Mouse (Mus musculus): Measurements from ENCODE around the gene L3mbtl4. TPM values are rescaled to one million over a fixed set of nuclear protein-coding genes. Genes with fewer than 3 reads are reported as not detected.

Gene L3mbtl4
- polyA plus RNA-seq (2015; fragmentation: Nextera tagmentation; extraction: Ambion mirVana) = 0.06 and 0.41 TPM in 2 replicates

DNA sequence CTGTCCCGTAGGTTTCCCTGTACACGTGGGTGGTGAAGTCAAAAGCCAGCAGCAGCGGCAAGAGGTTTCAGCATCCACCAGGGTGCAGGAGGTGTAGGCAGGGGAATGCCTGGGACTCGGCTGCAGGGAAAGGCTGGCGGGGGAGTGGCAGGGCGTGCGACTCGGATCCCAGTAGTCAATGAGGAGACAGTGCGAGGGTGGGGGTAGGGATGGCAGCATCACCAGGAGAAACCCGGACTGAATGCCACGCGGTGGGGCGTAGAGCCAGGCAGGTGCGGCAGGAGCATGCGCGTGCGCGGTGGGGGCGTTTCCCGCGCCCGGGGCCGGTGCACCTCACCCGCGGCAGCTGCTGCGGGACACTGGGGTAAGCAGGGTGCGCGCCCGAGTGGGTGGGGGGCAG lies at the start of gene L3mbtl4:
Gene L3mbtl4 (plus strand): TSS at position 271 of the 400 bp plus-strand sequence.
- H3K9ac ChIP-seq = 0 out of 2 replicates have a peak within 1 kb of the TSS, but pooled peaks have one; percentile 9

GRCm38 (mm10) chr17:68230484-68230883 lies 43.1 kb upstream of the L3mbtl4 start:
- no peaks in the 10 kb centered on the region for H3K4me1 ChIP-seq
- no peak overlapping the region for H3K9ac ChIP-seq
- H3K27me3 ChIP-seq (replicated peaks) = no peaks in the 10 kb centered on the region
- H3K27ac ChIP-seq = no peak overlapping the region
- H3K36me3 ChIP-seq = no peaks in the 10 kb centered on the region
- no peaks in the 10 kb centered on the region for H3K9me3 ChIP-seq
- ATAC-seq (ENCODE audit: insufficient read depth, low FRiP score, low read depth) = no peak
- 60% methylated on average over 4 of the region's 4 CpGs for WGBS
- no peak overlapping the region for H3K4me3 ChIP-seq (replicated peaks)
- no peak overlapping the region for H3K4me2 ChIP-seq

More for the DNA sequence above, at the start of gene L3mbtl4:
- WGBS = 1% methylated on average over 28 of the region's 29 CpGs
- Histone ChIP-seq H3K4me1 (0 out of 2 replicates have a peak, but pooled peaks cover 7% of the 10 kb centered on the region), H3K4me3 (replicated peaks) (peak within 1 kb of the TSS; percentile 36), H3K4me2 (peak within 1 kb of the TSS; percentile 89), H3K27me3 (replicated peaks) (peaks cover 19% of the 10 kb centered on the region), H3K9me3 (no peaks in the 10 kb centered on the region), H3K36me3 (no peaks in the 10 kb centered on the region), H3K27ac (no peak within 1 kb of the TSS)
- ATAC-seq (ENCODE audit: insufficient read depth, low FRiP score, low read depth) = peak; percentile 60; the same call in 1 of the 2 replicates

DNA sequence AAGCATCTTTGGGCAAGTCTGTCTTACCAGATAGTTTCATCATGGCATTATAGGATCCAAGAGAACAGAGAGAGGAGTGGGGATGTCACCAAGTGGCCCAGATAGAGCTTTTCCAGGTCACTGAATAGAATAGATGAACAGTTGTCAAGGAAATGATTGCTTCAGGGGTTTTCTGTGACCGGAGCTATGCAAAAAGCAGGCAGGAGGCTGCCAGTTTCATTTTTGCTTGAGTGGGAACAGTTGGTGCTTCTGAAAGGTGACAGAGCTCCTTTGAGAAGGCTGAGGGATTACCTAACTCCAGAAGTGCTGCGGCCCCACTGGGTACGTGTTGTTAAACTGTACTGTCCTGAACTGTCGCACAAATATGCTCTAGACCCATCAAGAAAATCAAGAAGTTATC lies 38.2 kb upstream of the L3mbtl4 start:
- no peak overlapping the region for H3K4me3 ChIP-seq (replicated peaks)
- H3K9me3 ChIP-seq = no peaks in the 10 kb centered on the region
- no peak overlapping the region for H3K4me2 ChIP-seq
- ATAC-seq (ENCODE audit: insufficient read depth, low FRiP score, low read depth) = no peak
- H3K27me3 ChIP-seq (replicated peaks) = no peaks in the 10 kb centered on the region
- H3K4me1 ChIP-seq = no peaks in the 10 kb centered on the region
- H3K36me3 ChIP-seq = no peaks in the 10 kb centered on the region
- H3K27ac ChIP-seq = no peak overlapping the region
- no peak overlapping the region for H3K9ac ChIP-seq
- 85% methylated on average over 4 of the region's 4 CpGs for WGBS

GRCm38 (mm10) chr17:68236992-68237391 lies 36.6 kb upstream of the L3mbtl4 start:
- Histone ChIP-seq H3K27ac (no peak overlapping the region), H3K4me3 (replicated peaks) (no peak overlapping the region), H3K27me3 (replicated peaks) (no peaks in the 10 kb centered on the region), H3K4me1 (no peaks in the 10 kb centered on the region), H3K4me2 (no peak overlapping the region), H3K9ac (no peak overlapping the region), H3K36me3 (no peaks in the 10 kb centered on the region), H3K9me3 (no peaks in the 10 kb centered on the region)
- ATAC-seq (ENCODE audit: insufficient read depth, low FRiP score, low read depth) = no peak
- WGBS = 78% methylated on average over 12 of the region's 12 CpGs

- H3K4me2 ChIP-seq = no peak overlapping the region
- no peaks in the 10 kb centered on the region for H3K9me3 ChIP-seq
- no peak overlapping the region for H3K27ac ChIP-seq
- no peak for ATAC-seq (ENCODE audit: insufficient read depth, low FRiP score, low read depth)
- H3K4me1 ChIP-seq = no peaks in the 10 kb centered on the region
- no peak overlapping the region for H3K9ac ChIP-seq
- 74% methylated on average over 2 of the region's 2 CpGs for WGBS
- H3K27me3 ChIP-seq (replicated peaks) = no peaks in the 10 kb centered on the region
- H3K36me3 ChIP-seq = no peaks in the 10 kb centered on the region
- H3K4me3 ChIP-seq (replicated peaks) = no peak overlapping the region
These were observed 33.4 kb upstream of the L3mbtl4 start for GRCm38 (mm10) chr17:68240171-68240570.

DNA sequence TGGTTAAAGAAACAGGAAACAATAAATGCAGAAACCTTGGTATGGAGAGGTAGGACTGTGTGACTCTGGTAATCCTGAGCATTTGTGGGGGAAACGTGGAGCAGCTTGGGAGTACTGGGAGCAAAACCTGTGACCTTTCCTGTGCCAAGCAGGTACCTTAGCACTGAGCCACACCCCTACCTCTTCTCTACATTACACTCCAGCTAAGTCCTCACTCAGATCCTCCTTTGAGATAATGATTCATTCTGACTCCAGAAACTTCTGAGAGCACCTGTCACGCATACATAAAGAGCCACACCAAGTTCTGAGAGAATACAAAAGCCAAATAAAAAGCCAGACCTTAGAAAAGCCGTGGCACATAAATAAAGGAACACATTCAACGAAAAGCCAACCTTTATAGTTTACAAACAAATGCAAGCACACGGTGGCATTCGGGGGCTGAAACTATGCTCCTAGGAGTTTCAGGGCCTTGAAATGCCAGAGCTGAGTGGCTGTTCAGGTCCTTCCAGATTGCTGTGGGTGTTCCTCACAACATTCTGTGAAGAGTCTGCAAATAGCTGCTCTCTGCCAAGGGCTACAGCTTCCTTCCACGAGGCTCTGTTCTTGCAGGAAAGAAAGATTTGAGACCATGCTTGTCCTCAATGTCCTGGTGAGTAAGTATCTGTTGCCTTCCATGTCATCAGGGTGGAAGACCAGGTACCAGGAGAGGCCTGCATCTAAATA lies 8.6 kb upstream of the L3mbtl4 start:
- Histone ChIP-seq H3K36me3 (no peaks in the 10 kb centered on the region), H3K4me1 (no peaks in the 10 kb centered on the region), H3K4me2 (no peak overlapping the region), H3K9ac (no peak overlapping the region), H3K9me3 (no peaks in the 10 kb centered on the region), H3K27ac (no peak overlapping the region), H3K4me3 (replicated peaks) (no peak overlapping the region), H3K27me3 (replicated peaks) (no peaks in the 10 kb centered on the region)
- ATAC-seq (ENCODE audit: insufficient read depth, low FRiP score, low read depth) = no peak
- 73% methylated on average over 7 of the region's 7 CpGs for WGBS

DNA sequence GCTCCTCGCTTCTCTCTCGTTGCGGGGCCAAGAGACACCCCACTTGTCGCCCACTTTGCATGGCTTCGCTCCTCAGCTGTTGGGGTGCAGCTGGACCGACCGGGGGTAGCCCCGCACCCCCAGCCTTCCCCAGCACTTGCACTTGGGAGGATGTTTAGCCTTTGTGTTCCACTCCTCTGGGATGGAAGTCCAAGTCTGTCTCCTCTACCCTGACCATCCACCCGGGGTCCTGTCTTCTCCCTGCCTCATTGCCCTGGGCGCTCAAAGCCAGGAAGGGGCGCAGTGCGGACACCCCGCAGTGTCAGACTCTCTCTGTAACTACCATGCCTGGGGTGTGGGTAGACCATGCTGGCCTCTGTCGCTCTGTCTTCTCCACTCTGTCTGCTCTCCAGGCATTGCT lies 357 bp downstream of the L3mbtl4 start:
- ATAC-seq (ENCODE audit: insufficient read depth, low FRiP score, low read depth) = 0 out of 2 replicates have a peak, but pooled peaks have one; percentile 22
- Histone ChIP-seq H3K9me3 (no peaks in the 10 kb centered on the region), H3K9ac (0 out of 2 replicates have a peak overlapping the region, but pooled peaks have one; percentile 9), H3K27me3 (replicated peaks) (peaks cover 19% of the 10 kb centered on the region), H3K36me3 (no peaks in the 10 kb centered on the region), H3K4me3 (replicated peaks) (peak overlapping the region; percentile 36), H3K4me1 (0 out of 2 replicates have a peak, but pooled peaks cover 7% of the 10 kb centered on the region), H3K27ac (no peak overlapping the region), H3K4me2 (peak overlapping the region; percentile 89)
- WGBS = 13% methylated on average over 14 of the region's 14 CpGs

- Histone ChIP-seq H3K4me3 (replicated peaks) (no peak overlapping the region), H3K9ac (no peak overlapping the region), H3K27me3 (replicated peaks) (peaks cover 19% of the 10 kb centered on the region), H3K36me3 (no peaks in the 10 kb centered on the region), H3K9me3 (no peaks in the 10 kb centered on the region), H3K4me1 (0 out of 2 replicates have a peak, but pooled peaks cover 7% of the 10 kb centered on the region), H3K27ac (no peak overlapping the region), H3K4me2 (no peak overlapping the region)
- 55% methylated on average over 2 of the region's 2 CpGs for WGBS
- ATAC-seq (ENCODE audit: insufficient read depth, low FRiP score, low read depth) = no peak
These were observed 1.5 kb downstream of the L3mbtl4 start for GRCm38 (mm10) chr17:68275138-68275537.

GRCm38 (mm10) chr17:68280915-68281314 lies 7.3 kb downstream of the L3mbtl4 start:
- Histone ChIP-seq H3K27me3 (replicated peaks) (no peaks in the 10 kb centered on the region), H3K9me3 (no peaks in the 10 kb centered on the region), H3K4me1 (no peaks in the 10 kb centered on the region), H3K36me3 (no peaks in the 10 kb centered on the region), H3K4me2 (no peak overlapping the region), H3K27ac (no peak overlapping the region), H3K4me3 (replicated peaks) (no peak overlapping the region), H3K9ac (no peak overlapping the region)
- ATAC-seq (ENCODE audit: insufficient read depth, low FRiP score, low read depth) = no peak
- 81% methylated on average over 2 of the region's 2 CpGs for WGBS

GRCm38 (mm10) chr17:68285119-68285782 lies 11.7 kb downstream of the L3mbtl4 start:
- Histone ChIP-seq H3K9me3 (no peaks in the 10 kb centered on the region), H3K27me3 (replicated peaks) (no peaks in the 10 kb centered on the region), H3K4me1 (no peaks in the 10 kb centered on the region), H3K27ac (no peak overlapping the region), H3K9ac (no peak overlapping the region), H3K4me3 (replicated peaks) (no peak overlapping the region), H3K36me3 (no peaks in the 10 kb centered on the region), H3K4me2 (no peak overlapping the region)
- no peak for ATAC-seq (ENCODE audit: insufficient read depth, low FRiP score, low read depth)
- 53% methylated on average over 8 of the region's 8 CpGs for WGBS

GRCm38 (mm10) chr17:68288094-68288493 lies 14.5 kb downstream of the L3mbtl4 start:
- Histone ChIP-seq H3K27ac (no peak overlapping the region), H3K9ac (no peak overlapping the region), H3K4me3 (replicated peaks) (no peak overlapping the region), H3K9me3 (no peaks in the 10 kb centered on the region), H3K4me2 (no peak overlapping the region), H3K4me1 (no peaks in the 10 kb centered on the region), H3K36me3 (no peaks in the 10 kb centered on the region), H3K27me3 (replicated peaks) (no peaks in the 10 kb centered on the region)
- ATAC-seq (ENCODE audit: insufficient read depth, low FRiP score, low read depth) = no peak; the same call in 1 of the 2 replicates
- 76% methylated on average over 4 of the region's 4 CpGs for WGBS

GRCm38 (mm10) chr17:68288699-68289098 lies 15.1 kb downstream of the L3mbtl4 start:
- no peak overlapping the region for H3K27ac ChIP-seq
- 67% methylated on average over 8 of the region's 8 CpGs for WGBS
- peak; percentile 35; the same call in 1 of the 2 replicates for ATAC-seq (ENCODE audit: insufficient read depth, low FRiP score, low read depth)
- H3K27me3 ChIP-seq (replicated peaks) = no peaks in the 10 kb centered on the region
- no peaks in the 10 kb centered on the region for H3K36me3 ChIP-seq
- H3K4me2 ChIP-seq = no peak overlapping the region
- H3K4me1 ChIP-seq = no peaks in the 10 kb centered on the region
- H3K9ac ChIP-seq = no peak overlapping the region
- H3K9me3 ChIP-seq = no peaks in the 10 kb centered on the region
- H3K4me3 ChIP-seq (replicated peaks) = no peak overlapping the region
